Mouse (Mus musculus) megakaryocyte, embryonic 14.5 days (primary cell): ENCODE data around the gene Rybp.

Source experiments
- FLI1 ChIP-seq: IDR thresholded peaks from 2 replicates; pipeline ENCODE4 v1.6.1; 2012; ENCODE audit warnings: low read length, inconsistent platforms, mixed read lengths
- GATA1 ChIP-seq: IDR thresholded peaks from 3 replicates; pipeline ENCODE4 v1.6.1; 2012; ENCODE audit warnings: mixed read lengths, low read length, inconsistent platforms, borderline replicate concordance

- no peak for TF ChIP-seq FLI1
- no peak for TF ChIP-seq GATA1
Observed at GRCm38 (mm10) chr6:100244474-100244873, 42.8 kb downstream of the Rybp start.
